Mouse (Mus musculus): ENCODE measurements at regions not wholly inside any gene's neighbourhood (a gene's known extent, or its start where the extent isn't known, plus 50 kb on each side); places are given as distances from the start of the nearest gene placed in this dataset.

GRCm38 (mm10) chr14:114842327-114842726 lies 249.7 kb upstream of the Gpc5 start:
- H3K27me3 ChIP-seq (ENCODE audit: control insufficient read depth in 1 of 2, insufficient read depth in 2 of 2, low read length in 2 of 2): peaks cover 2 to 3% of the 10 kb centered on the region in 2 experiments; a peak in 1 of 4 replicates
- H3K36me3 ChIP-seq (ENCODE audit: control insufficient read depth in 1 of 2, insufficient read depth in 2 of 2, low read length in 2 of 2): no peaks in the 10 kb centered on the region
- TF ChIP-seq CHD2 (IDR thresholded peaks at IDR 0.05; ENCODE audit: low read length): no peak
- no peak for TF ChIP-seq USF1 (IDR thresholded peaks at IDR 0.05; ENCODE audit: low read depth, low read length)
- TF ChIP-seq USF2 (IDR thresholded peaks at IDR 0.05; ENCODE audit: borderline replicate concordance in 1 of 2, insufficient read depth in 1 of 2, low read depth in 1 of 2, low read length in 2 of 2): no peak
- TF ChIP-seq SIN3A (IDR thresholded peaks at IDR 0.05; ENCODE audit: low read length): no peak
- TF ChIP-seq UBTF (IDR thresholded peaks at IDR 0.05; ENCODE audit: borderline replicate concordance, insufficient read depth, low read depth, low read length): no peak
- no peak for TF ChIP-seq ETS1 (IDR thresholded peaks at IDR 0.05; ENCODE audit: low read depth, low read length)
- TF ChIP-seq TCF12 (IDR thresholded peaks at IDR 0.05; ENCODE audit: low read depth, low read length): no peak
- TF ChIP-seq HCFC1 (IDR thresholded peaks at IDR 0.05; ENCODE audit: low read depth, low read length): no peak
- no peak for TF ChIP-seq POLR2A (IDR thresholded peaks at IDR 0.05; ENCODE audit: control insufficient read depth in 1 of 2, insufficient read depth in 1 of 2, low read depth in 1 of 2, low read length in 2 of 2, poor library complexity in 1 of 2)
- TF ChIP-seq MYC (IDR thresholded peaks at IDR 0.05; ENCODE audit: low read depth, low read length): no peak
- TF ChIP-seq BHLHE40 (IDR thresholded peaks at IDR 0.05; ENCODE audit: borderline replicate concordance, low read depth, low read length): no peak
- TF ChIP-seq MXI1 (IDR thresholded peaks at IDR 0.05; ENCODE audit: low read depth, low read length): no peak
- no peak for TF ChIP-seq GATA1 (IDR thresholded peaks at IDR 0.05; ENCODE audit: low read depth, low read length)
- TF ChIP-seq RCOR1 (IDR thresholded peaks at IDR 0.05; ENCODE audit: low read depth, low read length): no peak
- no peak for TF ChIP-seq JUND (IDR thresholded peaks at IDR 0.05; ENCODE audit: low read depth, low read length)
- no peak for TF ChIP-seq SMC3 (IDR thresholded peaks at IDR 0.05; ENCODE audit: low read depth, low read length)
- TF ChIP-seq ZKSCAN1 (IDR thresholded peaks at IDR 0.05; ENCODE audit: low read depth, low read length): no peak
- TF ChIP-seq POLR2AphosphoS2 (IDR thresholded peaks at IDR 0.05; ENCODE audit: low read length): no peak
- no peak for TF ChIP-seq POLR2AphosphoS5 (IDR thresholded peaks at IDR 0.05; ENCODE audit: borderline replicate concordance, low read depth, low read length)
- H3K9me3 ChIP-seq (replicated peaks; ENCODE audit: insufficient read depth, low read length): no peaks in the 10 kb centered on the region
- no peak overlapping the region for H3K4me3 ChIP-seq (ENCODE audit: control insufficient read depth in 1 of 2, insufficient read depth in 1 of 2, low read depth in 2 of 2, low read length in 2 of 2)
- H3K79me2 ChIP-seq (ENCODE audit: control insufficient read depth, insufficient read depth, low read length, poor library complexity): no peaks in the 10 kb centered on the region
- no peak overlapping the region for H3K9ac ChIP-seq (ENCODE audit: control insufficient read depth, low read depth, low read length, poor library complexity, severe bottlenecking)
- DNase-seq (ENCODE audit: low read depth, low spot score): no peak
- H3K27ac ChIP-seq (ENCODE audit: control insufficient read depth, low read depth, low read length): no peak overlapping the region
- no peaks in the 10 kb centered on the region for H3K4me1 ChIP-seq (ENCODE audit: control insufficient read depth in 1 of 2, insufficient read depth in 2 of 2, low read length in 2 of 2)

GRCm38 (mm10) chr14:114843105-114843743 lies 248.8 kb upstream of the Gpc5 start:
- Histone ChIP-seq H3K27ac (ENCODE audit: control insufficient read depth, low read depth, low read length) (no peak overlapping the region), H3K27me3 (ENCODE audit: control insufficient read depth in 1 of 2, insufficient read depth in 2 of 2, low read length in 2 of 2) (peaks cover 2 to 3% of the 10 kb centered on the region in 2 experiments; a peak in 1 of 4 replicates), H3K36me3 (ENCODE audit: control insufficient read depth in 1 of 2, insufficient read depth in 2 of 2, low read length in 2 of 2) (no peaks in the 10 kb centered on the region), H3K9ac (ENCODE audit: control insufficient read depth, low read depth, low read length, poor library complexity, severe bottlenecking) (no peak overlapping the region), H3K4me1 (ENCODE audit: control insufficient read depth in 1 of 2, insufficient read depth in 2 of 2, low read length in 2 of 2) (no peaks in the 10 kb centered on the region), H3K79me2 (ENCODE audit: control insufficient read depth, insufficient read depth, low read length, poor library complexity) (no peaks in the 10 kb centered on the region), H3K4me3 (ENCODE audit: control insufficient read depth in 1 of 2, insufficient read depth in 1 of 2, low read depth in 2 of 2, low read length in 2 of 2) (no peak overlapping the region), H3K9me3 (replicated peaks; ENCODE audit: insufficient read depth, low read length) (no peaks in the 10 kb centered on the region)
- no peak for TF ChIP-seq JUND (IDR thresholded peaks at IDR 0.05; ENCODE audit: low read depth, low read length)
- no peak for TF ChIP-seq POLR2A (IDR thresholded peaks at IDR 0.05; ENCODE audit: control insufficient read depth in 1 of 2, insufficient read depth in 1 of 2, low read depth in 1 of 2, low read length in 2 of 2, poor library complexity in 1 of 2)
- no peak for TF ChIP-seq MAFK (IDR thresholded peaks at IDR 0.05; ENCODE audit: borderline replicate concordance, low read depth, low read length)
- no peak for TF ChIP-seq POLR2AphosphoS5 (IDR thresholded peaks at IDR 0.05; ENCODE audit: borderline replicate concordance, low read depth, low read length)
- TF ChIP-seq ZKSCAN1 (IDR thresholded peaks at IDR 0.05; ENCODE audit: low read depth, low read length): no peak
- TF ChIP-seq EP300 (IDR thresholded peaks at IDR 0.05; ENCODE audit: low read depth in 1 of 2, low read length in 2 of 2): no peak
- DNase-seq (ENCODE audit: low read depth, low spot score): no peak
